Mouse (Mus musculus) neural tube, embryonic 14.5 days (tissue): ENCODE results near the gene Pdcl2. TPM values are rescaled to one million over a fixed set of nuclear protein-coding genes. Genes with fewer than 3 reads are reported as not detected.

Experiments used
- ATAC-seq: fragments of 200-750 bp; cut with Nextera tagmentation; 2 replicates; pipeline ENCODE4 v1.8.0; 2017; ENCODE audit warnings: low read depth, mild to moderate bottlenecking, moderate TSS enrichment, moderate library complexity
- H3K27ac ChIP-seq: fragments of 300-500 bp; sonication (generic); 2 replicates; pipeline ENCODE4 v1.5.1; 2014; ENCODE audit warnings: low read depth, mild to moderate bottlenecking, control low read depth, low read length, moderate library complexity, mixed read lengths
- H3K27me3 ChIP-seq: fragments of 300-500 bp; sonication (generic); 2 replicates; pipeline ENCODE4 v1.6.1; 2014; ENCODE audit warnings: low read length; ENCODE audit not compliant: control insufficient read depth, insufficient read depth
- H3K36me3 ChIP-seq: fragments of 300-500 bp; sonication (generic); 2 replicates; pipeline ENCODE4 v1.6.1; 2014; ENCODE audit warnings: low read length, mixed read lengths; ENCODE audit not compliant: control insufficient read depth, insufficient read depth
- H3K4me1 ChIP-seq: fragments of 300-500 bp; sonication (generic); 2 replicates; pipeline ENCODE4 v1.6.1; 2014; ENCODE audit warnings: low read length; ENCODE audit not compliant: control insufficient read depth, insufficient read depth
- H3K4me2 ChIP-seq: fragments of 300-500 bp; sonication (generic); 2 replicates; pipeline ENCODE4 v1.6.1; 2014; ENCODE audit warnings: mild to moderate bottlenecking, low read depth, low read length, control low read depth
- H3K4me3 ChIP-seq: fragments of 300-500 bp; sonication (generic); 2 replicates; pipeline ENCODE4 v1.5.1; 2014; ENCODE audit warnings: low read depth, low read length, control low read depth, mixed read lengths
- H3K9ac ChIP-seq: fragments of 300-500 bp; sonication (generic); replicated peaks from 2 replicates; pipeline ENCODE4 v1.6.1; 2014; ENCODE audit warnings: low read depth, mild to moderate bottlenecking, control low read depth, low read length, mixed read lengths
- H3K9me3 ChIP-seq: fragments of 300-500 bp; sonication (generic); 2 replicates; pipeline ENCODE4 v1.6.1; 2016; ENCODE audit warnings: low read length; ENCODE audit not compliant: control insufficient read depth
- WGBS: fragments of 180-500 bp; shearing (Covaris S2); extraction: QIAGEN DNeasy Blood & Tissue Kit; methylation state at CpG from one replicate; pipeline ENCODE4 v1.1.7; 2014; 5-methylcytosine and 5-hydroxymethylcytosine counted together
- polyA plus RNA-seq: library from polyadenylated mRNA; unstranded; fragments of >200 nt; fragmentation: Nextera tagmentation; extraction: Ambion mirVana; gene quantifications from 2 replicates; pipeline ENCODE4 v1.2.1, GENCODE M21; 2014

The Pdcl2 gene
- not detected in 2 replicates for polyA plus RNA-seq

DNA sequence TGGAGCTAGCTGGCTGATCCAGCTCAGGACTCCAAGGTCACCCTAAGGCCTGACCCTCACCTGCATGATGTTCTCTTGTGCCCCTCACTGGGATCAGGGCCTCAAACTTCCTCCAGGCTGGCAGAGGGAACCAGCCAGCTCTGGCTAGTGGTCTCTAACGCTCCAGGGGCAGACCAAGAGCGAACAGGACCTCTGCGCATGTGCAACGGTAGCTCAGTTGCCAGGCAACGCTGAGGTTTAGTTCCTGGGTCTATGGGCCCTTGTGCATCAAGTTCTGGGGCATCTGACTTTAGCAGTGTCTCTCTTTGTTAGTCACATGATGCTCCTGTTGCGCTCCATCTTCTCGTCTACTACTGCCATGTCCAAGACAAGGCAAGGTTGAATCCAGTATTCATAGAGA is at the start of gene Pdcl2:
Gene Pdcl2, minus strand, starts transcription at position 204 of the 400 bp plus-strand sequence.
- no peak within 1 kb of the TSS for H3K4me3 ChIP-seq
- no peaks in the 10 kb centered on the region for H3K9me3 ChIP-seq
- ATAC-seq = no peak
- H3K4me2 ChIP-seq = no peak within 1 kb of the TSS
- WGBS = 88% methylated on average over 7 of the region's 7 CpGs
- no peaks in the 10 kb centered on the region for H3K4me1 ChIP-seq
- no peaks in the 10 kb centered on the region for H3K36me3 ChIP-seq
- no peak within 1 kb of the TSS for H3K9ac ChIP-seq
- no peaks in the 10 kb centered on the region for H3K27me3 ChIP-seq
- no peak within 1 kb of the TSS for H3K27ac ChIP-seq

DNA sequence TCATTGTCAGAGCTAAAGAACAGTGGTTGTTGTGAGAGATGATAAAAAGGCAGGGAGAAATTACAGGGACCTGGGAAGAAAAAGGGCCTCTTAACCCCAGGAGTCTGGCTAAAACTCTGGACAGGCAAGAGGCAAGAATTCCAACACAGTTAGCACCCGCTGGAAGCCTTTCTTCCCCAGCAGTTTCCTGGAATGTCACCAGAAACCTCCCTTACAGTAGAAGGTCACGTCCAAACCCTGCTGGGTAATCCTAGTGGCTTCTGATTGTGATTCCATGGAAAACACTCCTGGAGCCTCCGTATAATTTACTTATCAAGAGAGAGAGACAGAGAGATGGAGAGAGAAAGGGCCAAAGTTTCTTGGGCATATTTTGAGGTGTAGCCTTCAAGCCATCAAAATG is 48.3 kb upstream of the Pdcl2 start:
- Histone ChIP-seq H3K4me3 (no peak overlapping the region), H3K27me3 (no peaks in the 10 kb centered on the region), H3K9me3 (no peaks in the 10 kb centered on the region), H3K9ac (no peak overlapping the region), H3K27ac (no peak overlapping the region), H3K36me3 (no peaks in the 10 kb centered on the region), H3K4me1 (no peaks in the 10 kb centered on the region), H3K4me2 (no peak overlapping the region)
- WGBS = 48% methylated on average over 3 of the region's 3 CpGs
- ATAC-seq = no peak

DNA sequence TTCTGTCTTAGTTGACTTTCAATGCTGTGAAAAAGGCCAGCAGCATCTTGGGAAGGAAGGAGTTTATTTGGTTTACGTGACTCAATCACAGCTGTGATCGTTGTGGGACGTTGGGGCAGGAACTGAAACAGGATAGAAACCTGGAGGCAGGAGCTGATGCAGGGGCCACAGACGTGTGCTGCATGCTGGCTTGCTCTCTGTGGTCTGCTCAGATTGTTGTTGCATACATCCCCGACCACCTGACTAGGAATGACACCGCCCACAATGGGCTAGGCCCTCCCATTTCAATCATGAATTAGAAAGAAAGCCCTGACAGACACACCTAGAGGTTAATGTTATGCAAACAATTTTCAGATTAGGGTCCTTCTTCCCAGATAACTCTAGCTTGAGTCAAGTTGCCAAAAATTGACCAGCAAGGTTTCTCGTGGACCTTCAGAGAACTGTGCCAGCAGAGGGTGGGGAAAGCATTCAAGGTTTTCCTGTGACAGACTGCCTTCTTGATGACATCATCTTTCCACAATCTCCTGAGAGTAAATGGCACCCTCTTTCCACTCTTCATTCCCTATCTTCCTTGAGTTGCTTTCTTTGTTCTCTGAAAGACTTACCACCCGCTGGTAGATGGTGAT is 38.4 kb upstream of the Pdcl2 start:
- 86% methylated on average over 8 of the region's 8 CpGs for WGBS
- no peaks in the 10 kb centered on the region for H3K4me1 ChIP-seq
- H3K9me3 ChIP-seq = no peaks in the 10 kb centered on the region
- no peaks in the 10 kb centered on the region for H3K36me3 ChIP-seq
- H3K27ac ChIP-seq = no peak overlapping the region
- H3K9ac ChIP-seq = no peak overlapping the region
- H3K27me3 ChIP-seq = no peaks in the 10 kb centered on the region
- ATAC-seq = no peak
- no peak overlapping the region for H3K4me2 ChIP-seq
- no peak overlapping the region for H3K4me3 ChIP-seq

DNA sequence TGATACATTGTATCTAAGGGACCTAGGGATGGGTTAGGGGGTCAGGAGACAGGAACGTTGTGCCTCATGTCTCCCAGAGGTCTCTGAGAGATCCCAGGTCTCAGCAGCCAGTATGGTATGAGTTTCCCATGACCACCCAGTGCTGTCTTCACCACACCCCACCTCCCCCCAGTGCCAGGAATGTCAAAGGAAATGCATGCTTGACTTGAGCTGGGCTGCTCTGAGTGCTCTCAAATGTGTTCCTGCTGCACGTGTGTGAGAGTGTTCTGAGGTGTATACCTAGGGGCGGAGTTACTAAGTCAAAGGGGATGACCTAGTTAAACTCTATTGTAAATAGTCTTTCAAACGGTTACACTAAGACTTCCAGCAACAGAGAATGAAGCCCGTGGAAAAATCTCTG is 34.5 kb upstream of the Pdcl2 start:
- peaks cover 6% of the 10 kb centered on the region; the same call in 1 of the 2 replicates for H3K27me3 ChIP-seq
- no peaks in the 10 kb centered on the region for H3K36me3 ChIP-seq
- no peak for ATAC-seq
- 40% methylated on average over 5 of the region's 5 CpGs for WGBS
- no peak overlapping the region for H3K4me2 ChIP-seq
- H3K9me3 ChIP-seq = no peaks in the 10 kb centered on the region
- no peak overlapping the region for H3K4me3 ChIP-seq
- 0 out of 2 replicates have a peak, but pooled peaks cover 4% of the 10 kb centered on the region for H3K4me1 ChIP-seq
- no peak overlapping the region for H3K27ac ChIP-seq
- H3K9ac ChIP-seq = no peak overlapping the region

GRCm38 (mm10) chr5:76363453-76364104 is 32.6 kb upstream of the Pdcl2 start, which contains the start of gene Nmu:
TSS of gene Nmu (minus strand) at chr5:76363788.
- Histone ChIP-seq H3K27ac (no peak within 1 kb of the TSS), H3K4me1 (0 out of 2 replicates have a peak, but pooled peaks cover 4% of the 10 kb centered on the region), H3K4me3 (peak within 1 kb of the TSS; percentile 26), H3K9ac (no peak within 1 kb of the TSS), H3K9me3 (no peaks in the 10 kb centered on the region), H3K36me3 (no peaks in the 10 kb centered on the region), H3K4me2 (peak within 1 kb of the TSS; percentile 56), H3K27me3 (peaks cover 6% of the 10 kb centered on the region; the same call in 1 of the 2 replicates)
- WGBS = 7% methylated on average over 34 of the region's 35 CpGs
- ATAC-seq = no peak

DNA sequence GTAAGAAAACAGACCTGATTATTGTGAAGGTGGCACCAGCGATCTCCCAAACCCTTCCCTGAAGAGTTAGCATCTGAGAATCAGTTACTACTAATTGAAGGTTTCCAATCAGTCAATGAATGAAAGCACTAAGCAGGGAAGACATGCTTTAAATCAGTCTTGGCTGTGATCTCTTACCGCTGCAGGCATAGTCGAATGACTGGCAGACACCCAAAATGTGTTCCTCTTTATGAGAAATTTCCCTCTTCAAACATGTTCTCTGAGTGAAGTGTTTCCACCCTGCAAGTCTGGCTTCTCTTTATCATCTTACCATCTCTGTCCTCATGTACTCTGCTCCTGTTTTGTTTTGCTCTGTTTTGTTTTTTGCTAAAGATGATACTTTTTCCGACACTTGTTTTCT is 29.8 kb upstream of the Pdcl2 start:
- Histone ChIP-seq H3K9ac (no peak overlapping the region), H3K9me3 (no peaks in the 10 kb centered on the region), H3K4me1 (0 out of 2 replicates have a peak, but pooled peaks cover 4% of the 10 kb centered on the region), H3K27ac (no peak overlapping the region), H3K36me3 (no peaks in the 10 kb centered on the region), H3K4me3 (no peak overlapping the region), H3K27me3 (peaks cover 6% of the 10 kb centered on the region; the same call in 1 of the 2 replicates), H3K4me2 (no peak overlapping the region)
- 91% methylated on average over 4 of the region's 4 CpGs for WGBS
- ATAC-seq = no peak

DNA sequence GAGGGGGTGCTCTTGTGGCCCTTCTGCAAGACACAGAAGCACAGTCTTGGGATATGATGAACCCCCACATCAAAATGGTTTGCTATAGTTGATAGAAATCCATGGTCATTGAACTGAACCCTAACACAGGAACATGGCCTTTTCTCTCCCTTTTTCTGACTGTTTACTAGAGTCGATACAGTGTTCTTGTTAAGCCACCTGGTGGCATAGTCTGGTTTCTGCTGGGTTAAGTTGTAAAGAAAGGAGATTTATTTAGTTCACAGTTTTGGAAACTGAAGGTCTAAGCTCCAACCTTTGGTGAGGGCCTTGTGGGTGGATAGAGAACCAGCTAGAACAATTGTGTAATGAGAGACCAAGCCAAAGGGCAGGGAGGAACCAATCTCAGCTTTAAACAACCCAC is 29.1 kb upstream of the Pdcl2 start:
- H3K9ac ChIP-seq = no peak overlapping the region
- no peak overlapping the region for H3K4me3 ChIP-seq
- H3K27ac ChIP-seq = no peak overlapping the region
- no peaks in the 10 kb centered on the region for H3K9me3 ChIP-seq
- H3K4me1 ChIP-seq = 0 out of 2 replicates have a peak, but pooled peaks cover 4% of the 10 kb centered on the region
- ATAC-seq = no peak
- 76% methylated on average over 1 of the region's 1 CpGs for WGBS
- no peak overlapping the region for H3K4me2 ChIP-seq
- H3K36me3 ChIP-seq = no peaks in the 10 kb centered on the region
- H3K27me3 ChIP-seq = peaks cover 6% of the 10 kb centered on the region; the same call in 1 of the 2 replicates

- ATAC-seq = no peak
- no peaks in the 10 kb centered on the region for H3K9me3 ChIP-seq
- H3K4me3 ChIP-seq = no peak overlapping the region
- H3K36me3 ChIP-seq = no peaks in the 10 kb centered on the region
- no peak overlapping the region for H3K27ac ChIP-seq
- WGBS = 23% methylated on average over 7 of the region's 7 CpGs
- no peak overlapping the region for H3K4me2 ChIP-seq
- no peaks in the 10 kb centered on the region for H3K4me1 ChIP-seq
- H3K9ac ChIP-seq = no peak overlapping the region
- no peaks in the 10 kb centered on the region for H3K27me3 ChIP-seq
These were observed 21.1 kb upstream of the Pdcl2 start for GRCm38 (mm10) chr5:76351953-76352611.

GRCm38 (mm10) chr5:76351537-76351936 is 20.6 kb upstream of the Pdcl2 start:
- H3K4me1 ChIP-seq = no peaks in the 10 kb centered on the region
- no peak overlapping the region for H3K27ac ChIP-seq
- no peaks in the 10 kb centered on the region for H3K27me3 ChIP-seq
- no peaks in the 10 kb centered on the region for H3K36me3 ChIP-seq
- no peak overlapping the region for H3K4me2 ChIP-seq
- H3K9me3 ChIP-seq = no peaks in the 10 kb centered on the region
- no peak overlapping the region for H3K4me3 ChIP-seq
- 88% methylated on average over 5 of the region's 5 CpGs for WGBS
- no peak for ATAC-seq
- H3K9ac ChIP-seq = no peak overlapping the region
